Mouse (Mus musculus) liver, embryonic 14.5 days (tissue): ENCODE measurements around the gene Fap.

ENCODE experiments used
- CTCF ChIP-seq: IDR thresholded peaks from 2 replicates; pipeline ENCODE4 v1.5.1; 2016; ENCODE audit warnings: antibody characterized with exemption, low read depth, control low read depth
- EP300 ChIP-seq: IDR thresholded peaks from 2 replicates; pipeline ENCODE4 v1.6.1; 2016; ENCODE audit warnings: antibody characterized with exemption, low read depth

DNA sequence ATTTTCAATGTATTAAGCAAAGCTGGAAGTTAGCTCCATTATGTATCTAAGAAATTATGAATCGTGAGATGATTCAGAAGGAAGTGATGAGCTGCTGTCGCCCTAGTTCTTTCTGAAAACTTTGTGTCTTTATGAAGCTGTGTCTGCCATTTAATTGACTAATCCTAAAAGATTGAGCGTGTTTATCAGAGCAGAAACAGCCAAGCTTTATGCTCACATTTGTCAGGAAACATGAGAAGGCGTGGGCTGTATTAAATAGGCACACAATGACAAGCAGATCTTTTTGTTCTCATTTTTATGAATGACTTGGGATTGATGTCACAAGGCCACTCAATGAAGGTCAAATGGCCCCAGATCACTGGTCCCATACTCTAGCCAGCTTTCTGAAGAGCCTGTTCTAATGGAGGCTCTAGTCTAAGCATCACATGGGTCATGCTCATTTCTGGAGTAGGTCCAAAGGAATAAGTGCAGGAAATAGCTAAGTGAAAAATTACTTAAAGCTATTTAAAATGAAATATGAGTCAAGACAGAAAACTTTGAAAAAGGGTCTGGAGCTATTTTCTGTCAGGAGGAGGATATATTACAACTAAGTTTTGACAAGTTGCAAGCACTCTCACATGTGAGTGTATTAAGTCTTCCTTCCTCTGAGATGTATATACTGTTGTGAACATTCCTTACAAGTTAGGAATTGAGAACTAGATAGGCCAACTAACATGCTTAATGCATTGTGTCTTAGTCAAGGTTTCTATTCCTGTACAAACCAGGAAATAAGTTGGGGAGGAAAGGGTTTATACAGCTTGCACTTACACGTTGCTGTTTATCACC, 11.0 kb downstream of the Fap start:
- TF ChIP-seq CTCF, result no peak
- TF ChIP-seq EP300, result no peak
